Mouse (Mus musculus): Measurements from ENCODE around the gene Heatr6. TPM values are rescaled to one million over a fixed set of nuclear protein-coding genes. Genes with fewer than 3 reads are reported as not detected.

Gene Heatr6
- polyA plus RNA-seq, 1 experiment from 2014 or later, result 33.3 TPM

GRCm38 (mm10) chr11:83832389-83832788 is 78.9 kb downstream of the Heatr6 start:
- WGBS, result 44% methylated on average over 8 of the region's 8 CpGs
- Histone ChIP-seq H3K4me2 (replicated peaks) (no peak overlapping the region), H3K4me1 (replicated peaks; ENCODE audit: control insufficient read depth, insufficient read depth, low read length) (no peaks in the 10 kb centered on the region), H3K9me3 (ENCODE audit: control insufficient read depth, low read length) (no peaks in the 10 kb centered on the region), H3K27me3 (ENCODE audit: control insufficient read depth, insufficient read depth, low read length) (no peaks in the 10 kb centered on the region), H3K4me3 (replicated peaks; ENCODE audit: low read length) (no peak overlapping the region), H3K36me3 (replicated peaks; ENCODE audit: control insufficient read depth, insufficient read depth) (no peaks in the 10 kb centered on the region), H3K9ac (no peak overlapping the region), H3K27ac (no peak overlapping the region)
- DNase-seq (ENCODE audit: low spot score) (peak; percentile 35), ATAC-seq (ENCODE audit: low FRiP score) (no peak)

Other genes starting within 250 kb of the Heatr6 start
- gene Heatr9, start 231.5 kb upstream of the Heatr6 start, polyA plus RNA-seq (2014; fragmentation: Nextera tagmentation; extraction: Ambion mirVana), result not detected in 2 replicates
- not detected in 2 replicates for gene Ccl5, start 223.2 kb upstream of the Heatr6 start, polyA plus RNA-seq (2014; fragmentation: Nextera tagmentation; extraction: Ambion mirVana)
- 2.1 and 2.9 TPM in 2 replicates for gene Ccl9, start 175.1 kb upstream of the Heatr6 start, polyA plus RNA-seq (2014; fragmentation: Nextera tagmentation; extraction: Ambion mirVana)
- 2.5 and 3.1 TPM in 2 replicates for gene Ccl6, start 160.6 kb upstream of the Heatr6 start, polyA plus RNA-seq (2014; fragmentation: Nextera tagmentation; extraction: Ambion mirVana)
- not detected in 2 replicates for gene Rpl9-ps1, start 108.1 kb upstream of the Heatr6 start, polyA plus RNA-seq (2014; fragmentation: Nextera tagmentation; extraction: Ambion mirVana)
- gene Ccl3, start 104.3 kb upstream of the Heatr6 start, polyA plus RNA-seq (2014; fragmentation: Nextera tagmentation; extraction: Ambion mirVana), result 1.5 and 1.9 TPM in 2 replicates
- 0.43 TPM in 1 of 2 replicates, not detected in the other for gene Ccl4, start 91.1 kb upstream of the Heatr6 start, polyA plus RNA-seq (2014; fragmentation: Nextera tagmentation; extraction: Ambion mirVana)
- gene Wfdc17, start 49.7 kb upstream of the Heatr6 start, polyA plus RNA-seq (2014; fragmentation: Nextera tagmentation; extraction: Ambion mirVana), result 0.73 and 1.4 TPM in 2 replicates
- gene Wfdc18, start 44.7 kb upstream of the Heatr6 start, polyA plus RNA-seq (2014; fragmentation: Nextera tagmentation; extraction: Ambion mirVana), result not detected in 2 replicates
- gene Wfdc21, start 6.8 kb upstream of the Heatr6 start, polyA plus RNA-seq (2014; fragmentation: Nextera tagmentation; extraction: Ambion mirVana), result not detected in 2 replicates
- gene Hnf1b, start 96.4 kb downstream of the Heatr6 start, polyA plus RNA-seq (2014; fragmentation: Nextera tagmentation; extraction: Ambion mirVana), result 0.21 TPM in 1 of 2 replicates, not detected in the other
- gene Ddx52, start 188.4 kb downstream of the Heatr6 start, polyA plus RNA-seq (2014; fragmentation: Nextera tagmentation; extraction: Ambion mirVana), result 21.9 and 25.3 TPM in 2 replicates
- gene Synrg, start 210.7 kb downstream of the Heatr6 start, polyA plus RNA-seq (2014; fragmentation: Nextera tagmentation; extraction: Ambion mirVana), result 26.2 and 28.2 TPM in 2 replicates

Measured in hindbrain, embryonic 14.5 days (tissue).